Mouse (Mus musculus): ENCODE results near the gene Uts2.

GRCm38 (mm10) chr4:151024152-151024551 lies 27.3 kb downstream of the Uts2 start:
- TF ChIP-seq CTCF (IDR thresholded peaks at IDR 0.05; ENCODE audit: low read depth) (no peak), EP300 (IDR thresholded peaks at IDR 0.05; ENCODE audit: low read depth) (no peak; the same call in 1 of the 2 replicates)

All from liver, postnatal 0 days (tissue).